Mouse (Mus musculus) lung, postnatal 0 days (tissue): ENCODE results near the gene Sugt1. TPM values are rescaled to one million over a fixed set of nuclear protein-coding genes. Genes with fewer than 3 reads are reported as not detected.

Experiments used
- ATAC-seq: fragments of 200-750 bp; cut with Nextera tagmentation; 2 replicates; pipeline ENCODE4 v1.8.0; 2017; ENCODE audit warnings: moderate library complexity
- DNase-seq: peaks from one replicate; pipeline ENCODE4 v3.0.0-alpha.2; 2016; ENCODE audit warnings: low spot score
- H3K27ac ChIP-seq: fragments of 300-500 bp; sonication (generic); 2 replicates; pipeline ENCODE4 v1.5.1; 2014; ENCODE audit warnings: antibody characterized with exemption, mild to moderate bottlenecking, low read length, mixed read lengths
- H3K27me3 ChIP-seq: fragments of 300-500 bp; sonication (generic); replicated peaks from 2 replicates; pipeline ENCODE4 v1.6.1; 2014; ENCODE audit warnings: low read length, mixed read lengths; ENCODE audit not compliant: insufficient read depth
- H3K36me3 ChIP-seq: fragments of 300-500 bp; sonication (generic); 2 replicates; pipeline ENCODE4 v1.6.1; 2014; ENCODE audit warnings: low read length, mixed read lengths; ENCODE audit not compliant: insufficient read depth
- H3K4me1 ChIP-seq: fragments of 300-500 bp; sonication (generic); 2 replicates; pipeline ENCODE4 v1.6.1; 2014; ENCODE audit warnings: antibody characterized with exemption, low read depth, low read length, mixed read lengths; ENCODE audit not compliant: insufficient read depth
- H3K4me2 ChIP-seq: fragments of 300-500 bp; sonication (generic); replicated peaks from 2 replicates; pipeline ENCODE4 v1.6.1; 2014; ENCODE audit warnings: low read depth, mild to moderate bottlenecking, low read length, moderate library complexity, mixed read lengths
- H3K4me3 ChIP-seq: fragments of 300-500 bp; sonication (generic); 2 replicates; pipeline ENCODE4 v1.5.1; 2014; ENCODE audit warnings: low read depth, low read length
- H3K9ac ChIP-seq: fragments of 300-500 bp; sonication (generic); replicated peaks from 2 replicates; pipeline ENCODE4 v1.6.1; 2014; ENCODE audit warnings: low read depth, mild to moderate bottlenecking
- H3K9me3 ChIP-seq: fragments of 300-500 bp; sonication (generic); 2 replicates; pipeline ENCODE4 v1.6.1; 2016; ENCODE audit warnings: low read length, mixed read lengths
- CTCF ChIP-seq: IDR thresholded peaks from 2 replicates; pipeline ENCODE4 v1.5.1; 2016; ENCODE audit warnings: antibody characterized with exemption, mild to moderate bottlenecking
- EP300 ChIP-seq: IDR thresholded peaks from 2 replicates; pipeline ENCODE4 v1.6.1; 2016; ENCODE audit warnings: antibody characterized with exemption, mild to moderate bottlenecking, control low read depth
- WGBS: fragments of 180-500 bp; shearing (Covaris S2); extraction: QIAGEN DNeasy Blood & Tissue Kit; methylation state at CpG from one replicate; pipeline ENCODE4 v1.1.7; 2014; 5-methylcytosine and 5-hydroxymethylcytosine counted together
- polyA plus RNA-seq: library from polyadenylated mRNA; unstranded; fragments of >200 nt; fragmentation: Nextera tagmentation; extraction: Ambion mirVana; gene quantifications from 2 replicates; pipeline ENCODE4 v1.2.1, GENCODE M21; 2015

The Sugt1 gene
- polyA plus RNA-seq, 1 experiment from 2014 or later = 96.8 TPM

- Histone ChIP-seq H3K36me3 (0 out of 2 replicates have a peak, but pooled peaks cover 12% of the 10 kb centered on the region), H3K27ac (no peak overlapping the region), H3K4me3 (no peak overlapping the region), H3K4me1 (no peaks in the 10 kb centered on the region), H3K4me2 (no peak overlapping the region), H3K9ac (no peak overlapping the region), H3K9me3 (no peaks in the 10 kb centered on the region), H3K27me3 (no peaks in the 10 kb centered on the region)
- WGBS = 89% methylated on average over 5 of the region's 5 CpGs
- no peak for DNase-seq
- no peak for ATAC-seq
- TF ChIP-seq CTCF (no peak), EP300 (no peak)
These were observed 6.6 kb downstream of the Sugt1 start for GRCm38 (mm10) chr14:79594069-79594468.

- peak; percentile 45 for DNase-seq
- no peak for ATAC-seq
- Histone ChIP-seq H3K4me1 (no peaks in the 10 kb centered on the region), H3K9me3 (no peaks in the 10 kb centered on the region), H3K9ac (no peak overlapping the region), H3K4me2 (no peak overlapping the region), H3K36me3 (peaks cover 28% of the 10 kb centered on the region; the same call in 1 of the 2 replicates), H3K27ac (no peak overlapping the region), H3K4me3 (no peak overlapping the region), H3K27me3 (no peaks in the 10 kb centered on the region)
- 40% methylated on average over 4 of the region's 4 CpGs for WGBS
- no peak for TF ChIP-seq EP300
- no peak for TF ChIP-seq CTCF
These were observed 9.1 kb downstream of the Sugt1 start for GRCm38 (mm10) chr14:79596602-79597001.

GRCm38 (mm10) chr14:79605881-79606280 lies 18.4 kb downstream of the Sugt1 start:
- TF ChIP-seq EP300 (no peak), CTCF (no peak)
- no peaks in the 10 kb centered on the region for H3K27me3 ChIP-seq
- DNase-seq (no peak), ATAC-seq (no peak)
- H3K4me3 ChIP-seq = no peak overlapping the region
- no peak overlapping the region for H3K4me2 ChIP-seq
- peaks cover 28% of the 10 kb centered on the region for H3K36me3 ChIP-seq
- H3K9me3 ChIP-seq = no peaks in the 10 kb centered on the region
- no peaks in the 10 kb centered on the region for H3K4me1 ChIP-seq
- no peak overlapping the region for H3K27ac ChIP-seq
- WGBS = 74% methylated on average over 2 of the region's 2 CpGs
- H3K9ac ChIP-seq = no peak overlapping the region

GRCm38 (mm10) chr14:79606392-79606791 lies 18.9 kb downstream of the Sugt1 start:
- H3K4me2 ChIP-seq = no peak overlapping the region
- peaks cover 31% of the 10 kb centered on the region for H3K36me3 ChIP-seq
- WGBS = 89% methylated on average over 6 of the region's 6 CpGs
- no peak overlapping the region for H3K4me3 ChIP-seq
- ATAC-seq (no peak), DNase-seq (no peak)
- H3K27me3 ChIP-seq = no peaks in the 10 kb centered on the region
- no peak for TF ChIP-seq CTCF
- H3K9ac ChIP-seq = no peak overlapping the region
- H3K4me1 ChIP-seq = no peaks in the 10 kb centered on the region
- no peaks in the 10 kb centered on the region for H3K9me3 ChIP-seq
- no peak overlapping the region for H3K27ac ChIP-seq

GRCm38 (mm10) chr14:79606867-79607266 lies 19.4 kb downstream of the Sugt1 start:
- peaks cover 30% of the 10 kb centered on the region for H3K36me3 ChIP-seq
- no peak for TF ChIP-seq CTCF
- no peaks in the 10 kb centered on the region for H3K4me1 ChIP-seq
- H3K4me3 ChIP-seq = no peak overlapping the region
- WGBS = 94% methylated on average over 3 of the region's 3 CpGs
- no peak for DNase-seq
- H3K27ac ChIP-seq = no peak overlapping the region
- no peaks in the 10 kb centered on the region for H3K27me3 ChIP-seq
- H3K9me3 ChIP-seq = no peaks in the 10 kb centered on the region
- no peak overlapping the region for H3K4me2 ChIP-seq
- ATAC-seq = no peak
- H3K9ac ChIP-seq = no peak overlapping the region

- TF ChIP-seq EP300 (no peak), CTCF (no peak)
- Histone ChIP-seq H3K36me3 (peaks cover 30% of the 10 kb centered on the region), H3K9me3 (no peaks in the 10 kb centered on the region), H3K4me1 (no peaks in the 10 kb centered on the region), H3K27me3 (no peaks in the 10 kb centered on the region), H3K4me3 (no peak overlapping the region), H3K9ac (no peak overlapping the region), H3K4me2 (no peak overlapping the region), H3K27ac (no peak overlapping the region)
- DNase-seq = no peak
- 95% methylated on average over 4 of the region's 4 CpGs for WGBS
- no peak for ATAC-seq
These were observed 19.9 kb downstream of the Sugt1 start for GRCm38 (mm10) chr14:79607352-79607751.

GRCm38 (mm10) chr14:79608286-79608685 lies 20.8 kb downstream of the Sugt1 start:
- DNase-seq (no peak), ATAC-seq (no peak)
- Histone ChIP-seq H3K4me2 (no peak overlapping the region), H3K36me3 (peaks cover 30% of the 10 kb centered on the region), H3K9ac (no peak overlapping the region), H3K9me3 (no peaks in the 10 kb centered on the region), H3K4me3 (no peak overlapping the region), H3K27ac (no peak overlapping the region), H3K4me1 (no peaks in the 10 kb centered on the region), H3K27me3 (no peaks in the 10 kb centered on the region)
- WGBS = 93% methylated on average over 6 of the region's 6 CpGs
- TF ChIP-seq CTCF (no peak), EP300 (no peak)
